Mouse (Mus musculus) cortical plate, adult 2 months (tissue): ENCODE measurements around the gene Appbp2.

Experiments used
- CTCF ChIP-seq: fragments of 200-500 bp; IDR thresholded peaks from 2 replicates; pipeline ENCODE4 v1.5.1; 2011; ENCODE audit warnings: mild to moderate bottlenecking, control low read depth, low read length; ENCODE audit not compliant: insufficient read depth; ENCODE audit errors: extremely low read depth
- POLR2A ChIP-seq: fragments of 200-500 bp; IDR thresholded peaks from 2 replicates; pipeline ENCODE4 v1.6.1; 2011; ENCODE audit warnings: mild to moderate bottlenecking, low read length, control low read depth; ENCODE audit not compliant: insufficient read depth; ENCODE audit errors: extremely low read depth

- TF ChIP-seq CTCF (no peak), POLR2A (no peak)
Measured at GRCm38 (mm10) chr11:85251955-85252354, 17.0 kb upstream of the Appbp2 start.
